ENCODE assay signal across 20 mouse cellular contexts in genomic region chr4:12780254-12780653, GRCm38 (mm10).
"Had no signal": no experiment of that assay in that cellular context is flagged by ENCODE, and none has a peak within 500 bp of the region (broad histone marks: within the 10 kb centered on the region; RNA-seq: fewer than 3 reads in every experiment).

No protein-coding gene starts in this region.

- DNase-seq: kidney, adult 2 months; kidney, postnatal 25 days; left cerebral cortex, postnatal 4 days; liver, postnatal 0 days; thymus, adult 18-20 months; thymus, postnatal 14 days; thymus, postnatal 4 days had no signal

- H3K4me2 ChIP-seq: limb, embryonic 12.5 days; limb, embryonic 15.5 days; liver, embryonic 11.5 days; lung, embryonic 14.5 days; midbrain, embryonic 13.5 days had no signal

- H3K9me3 ChIP-seq: limb, embryonic 12.5 days; limb, embryonic 15.5 days; megakaryocyte, embryonic 14.5 days; midbrain, embryonic 10.5 days; midbrain, embryonic 13.5 days had no signal

- ATAC-seq: liver, postnatal 0 days; lung, postnatal 0 days; midbrain, embryonic 13.5 days; midbrain, embryonic 16.5 days had no signal

- H3K9ac ChIP-seq: limb, embryonic 12.5 days; limb, embryonic 15.5 days; liver, embryonic 14.5 days; liver, postnatal 0 days; lung, embryonic 14.5 days; midbrain, embryonic 13.5 days had no signal

- H3K27ac ChIP-seq: kidney, postnatal 0 days; limb, embryonic 12.5 days; limb, embryonic 15.5 days; liver, embryonic 14.5 days; macrophage; midbrain, embryonic 10.5 days; midbrain, embryonic 13.5 days had no signal

- H3K4me3 ChIP-seq: limb, embryonic 12.5 days; limb, embryonic 15.5 days; megakaryocyte, embryonic 14.5 days; midbrain, embryonic 10.5 days; midbrain, embryonic 13.5 days; myocyte had no signal

- H3K36me3 ChIP-seq: limb, embryonic 12.5 days; limb, embryonic 15.5 days; midbrain, embryonic 10.5 days; midbrain, embryonic 13.5 days had no signal

- H3K27me3 ChIP-seq: limb, embryonic 12.5 days; limb, embryonic 15.5 days; megakaryocyte, embryonic 14.5 days; midbrain, embryonic 13.5 days had no signal
